Mouse (Mus musculus) heart, postnatal 0 days (tissue): ENCODE results near the gene Psen2.

Experiments used
- CTCF ChIP-seq: IDR thresholded peaks from 2 replicates; pipeline ENCODE4 v1.5.1; 2016; ENCODE audit warnings: antibody characterized with exemption, control low read depth, low read depth
- EP300 ChIP-seq: IDR thresholded peaks from 2 replicates; pipeline ENCODE4 v1.6.1; 2016; ENCODE audit warnings: antibody characterized with exemption, low read depth

GRCm38 (mm10) chr1:180263364-180263997 is at the start of gene Psen2:
- TF ChIP-seq CTCF (peak; percentile 45), EP300 (no peak)
